Mouse (Mus musculus) heart, postnatal 10 days (tissue): ENCODE measurements around the gene Arl13b. TPM values are rescaled to one million over a fixed set of nuclear protein-coding genes. Genes with fewer than 3 reads are reported as not detected.

Experiments
- DNase-seq, 2 experiments: peaks; one replicate each; pipeline ENCODE4 v3.0.0; 2021
- intact Hi-C: fragments of 180-260 bp; cut with DNase I; formaldehyde crosslinking; loops from one replicate; pipeline ENCODE4 v1.15.1; 2025
- total RNA-seq, 2 experiments: library from RNA; stranded (reverse); gene quantifications; 2 replicates each; pipeline ENCODE4 v1.2.3; 2021

The Arl13b gene
- total RNA-seq, 2 experiments from 2014 or later: 9.8 to 11.3 TPM

- intact Hi-C loops: loop anchor here (2.0 to 10.0 kb wide), 2 partner anchors 44 to 322 kb away; no protein-coding TSS in a partner anchor
- DNase-seq: peak; percentile 18 to 52
Measured at GRCm38 (mm10) chr16:62826156-62827001, 20.5 kb downstream of the Arl13b start.

- DNase-seq: no peak
- intact Hi-C loops: loop anchor here (10.0 kb wide), 1 partner anchor 318 kb away; no protein-coding TSS in a partner anchor
Measured at GRCm38 (mm10) chr16:62822472-62822871, 24.4 kb downstream of the Arl13b start.

GRCm38 (mm10) chr16:62814491-62814890, 32.3 kb downstream of the Arl13b start, which contains the start of gene Stx19:
Gene Stx19 (plus strand): TSS chr16:62814676.
- no peak for DNase-seq
- intact Hi-C loops: no loop called here

- intact Hi-C loops: no loop called here
- DNase-seq: no peak
Measured at GRCm38 (mm10) chr16:62813790-62814189, 33.0 kb downstream of the Arl13b start.

- no peak for DNase-seq
- intact Hi-C loops: no loop called here
Measured at GRCm38 (mm10) chr16:62810855-62811254, 36.0 kb downstream of the Arl13b start.

GRCm38 (mm10) chr16:62807249-62807979, 39.4 kb downstream of the Arl13b start:
- peak; percentile 12 to 17 for DNase-seq
- intact Hi-C loops: no loop called here

- DNase-seq: no peak
- intact Hi-C loops: no loop called here
Measured at GRCm38 (mm10) chr16:62804621-62805020, 42.2 kb downstream of the Arl13b start.

- intact Hi-C loops: no loop called here
- no peak for DNase-seq
Measured at GRCm38 (mm10) chr16:62799839-62800238, 47.0 kb downstream of the Arl13b start.

GRCm38 (mm10) chr16:62799426-62799825, 47.4 kb downstream of the Arl13b start:
- intact Hi-C loops: no loop called here
- DNase-seq: no peak

GRCm38 (mm10) chr16:62798808-62799207, 48.0 kb downstream of the Arl13b start:
- intact Hi-C loops: no loop called here
- no peak for DNase-seq

GRCm38 (mm10) chr16:62796608-62797007, 50.2 kb downstream of the Arl13b start:
- intact Hi-C loops: no loop called here
- DNase-seq: no peak

- intact Hi-C loops: no loop called here
- peak; percentile 96 for DNase-seq
Measured at GRCm38 (mm10) chr16:62786621-62787331, 60.1 kb downstream of the Arl13b start, which contains the start of gene Nsun3. Gene Nsun3 (minus strand): TSS chr16:62786818.

GRCm38 (mm10) chr16:62782229-62782628, 64.6 kb downstream of the Arl13b start:
- intact Hi-C loops: loop anchor here (2.0 to 5.0 kb wide), 2 partner anchors 45 to 220 kb away; no protein-coding TSS in a partner anchor
- peak; percentile 13 to 34 for DNase-seq

GRCm38 (mm10) chr16:62778282-62778681, 68.6 kb downstream of the Arl13b start:
- DNase-seq: no peak
- intact Hi-C loops: no loop called here

- intact Hi-C loops: no loop called here
- no peak for DNase-seq
Measured at GRCm38 (mm10) chr16:62776034-62776433, 70.8 kb downstream of the Arl13b start.

- intact Hi-C loops: no loop called here
- no peak for DNase-seq
Measured at GRCm38 (mm10) chr16:62773462-62773861, 73.4 kb downstream of the Arl13b start.

GRCm38 (mm10) chr16:62758340-62758739, 88.5 kb downstream of the Arl13b start:
- DNase-seq: peak; percentile 14 to 20
- intact Hi-C loops: no loop called here

- intact Hi-C loops: no loop called here
Measured at GRCm38 (mm10) chr16:62755307-62755706, 91.5 kb downstream of the Arl13b start.

GRCm38 (mm10) chr16:62753597-62753996, 93.2 kb downstream of the Arl13b start:
- DNase-seq: no peak
- intact Hi-C loops: no loop called here

More at GRCm38 (mm10) chr16:62755307-62755706, 91.5 kb downstream of the Arl13b start:
- no peak for DNase-seq

- intact Hi-C loops: no loop called here
- DNase-seq: no peak
Measured at GRCm38 (mm10) chr16:62753079-62753478, 93.8 kb downstream of the Arl13b start.

- intact Hi-C loops: no loop called here
- DNase-seq: no peak
Measured at GRCm38 (mm10) chr16:62745875-62746274, 101.0 kb downstream of the Arl13b start.
